Mouse (Mus musculus) midbrain, embryonic 12.5 days (tissue): ENCODE data around the gene Med26. TPM values are rescaled to one million over a fixed set of nuclear protein-coding genes. Genes with fewer than 3 reads are reported as not detected.

Experiments used
- ATAC-seq: fragments of 200-750 bp; cut with Nextera tagmentation; 2 replicates; pipeline ENCODE4 v1.8.0; 2017; ENCODE audit warnings: low read depth, moderate TSS enrichment, moderate library complexity; ENCODE audit not compliant: low FRiP score
- H3K27ac ChIP-seq: fragments of 300-500 bp; sonication (generic); replicated peaks from 2 replicates; pipeline ENCODE4 v1.5.1; 2016; ENCODE audit warnings: mild to moderate bottlenecking
- H3K27me3 ChIP-seq: fragments of 300-500 bp; sonication (generic); 2 replicates; pipeline ENCODE4 v1.6.1; 2016; ENCODE audit warnings: mild to moderate bottlenecking
- H3K36me3 ChIP-seq: fragments of 300-500 bp; sonication (generic); 2 replicates; pipeline ENCODE4 v1.6.1; 2016
- H3K4me1 ChIP-seq: fragments of 300-500 bp; sonication (generic); 2 replicates; pipeline ENCODE4 v1.6.1; 2016
- H3K4me2 ChIP-seq: fragments of 300-500 bp; sonication (generic); replicated peaks from 2 replicates; pipeline ENCODE4 v1.6.1; 2016; ENCODE audit warnings: mild to moderate bottlenecking, moderate library complexity
- H3K4me3 ChIP-seq: fragments of 300-500 bp; sonication (generic); 2 replicates; pipeline ENCODE4 v1.5.1; 2016; ENCODE audit warnings: mild to moderate bottlenecking
- H3K9ac ChIP-seq: fragments of 300-500 bp; sonication (generic); replicated peaks from 2 replicates; pipeline ENCODE4 v1.6.1; 2016; ENCODE audit warnings: mild to moderate bottlenecking, moderate library complexity
- H3K9me3 ChIP-seq: fragments of 300-500 bp; sonication (generic); 2 replicates; pipeline ENCODE4 v1.6.1; 2016; ENCODE audit warnings: mild to moderate bottlenecking
- WGBS: fragments of 180-500 bp; shearing (Covaris S2); methylation state at CpG from one replicate; pipeline ENCODE4 v1.1.7; 2016; 5-methylcytosine and 5-hydroxymethylcytosine counted together
- polyA plus RNA-seq: library from polyadenylated mRNA; unstranded; fragments of >200 nt; fragmentation: Nextera tagmentation; extraction: Ambion mirVana; gene quantifications from 2 replicates; pipeline ENCODE4 v1.2.1, GENCODE M21; 2016

Gene Med26
- polyA plus RNA-seq, 1 experiment from 2014 or later: 19.6 TPM

DNA sequence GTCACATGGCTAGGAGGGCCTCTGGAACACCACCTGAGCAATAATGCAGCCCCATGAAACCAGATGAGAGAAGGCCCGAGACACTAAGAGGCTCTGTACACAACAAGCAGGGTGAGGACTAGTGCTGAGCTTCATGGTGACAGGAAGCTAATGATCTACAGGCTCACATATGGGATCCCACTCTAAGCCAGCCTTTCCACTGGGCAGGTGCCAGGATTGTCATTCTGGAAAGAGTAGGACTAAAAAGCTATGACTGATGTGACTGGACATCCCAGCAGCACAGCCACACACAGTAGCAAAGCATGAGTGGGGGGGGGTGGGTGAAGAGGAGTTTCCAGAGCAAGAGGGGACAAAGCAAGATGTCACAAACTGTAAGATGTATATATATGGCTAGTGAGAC lies 50.2 kb downstream of the Med26 start:
- WGBS: 83% methylated on average over 1 of the region's 1 CpGs
- no peak for ATAC-seq
- Histone ChIP-seq H3K9me3 (no peaks in the 10 kb centered on the region), H3K27ac (no peak overlapping the region), H3K9ac (no peak overlapping the region), H3K4me3 (no peak overlapping the region), H3K36me3 (peaks cover 25% of the 10 kb centered on the region), H3K4me2 (no peak overlapping the region), H3K4me1 (peaks cover 14% of the 10 kb centered on the region), H3K27me3 (no peaks in the 10 kb centered on the region)

DNA sequence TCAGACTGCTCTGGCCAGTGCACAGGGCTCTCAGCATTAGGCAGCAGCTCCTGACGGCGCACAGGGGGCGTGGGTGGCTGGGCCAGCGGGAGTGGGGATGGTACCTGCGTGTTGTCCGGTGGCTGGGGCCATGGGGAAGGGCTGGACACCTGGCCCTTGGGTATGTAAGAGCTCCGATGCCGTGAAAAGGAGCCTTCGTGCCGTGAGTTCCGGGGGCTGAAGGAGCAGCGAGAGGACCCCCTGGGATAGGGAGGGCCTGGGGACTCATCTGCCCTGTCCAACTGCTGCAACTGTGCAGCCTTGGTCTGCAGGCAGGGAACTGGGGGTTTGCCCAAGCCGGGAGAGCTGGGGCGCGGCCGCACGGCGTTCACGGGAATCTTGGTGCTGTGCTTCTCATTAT lies 51.9 kb downstream of the Med26 start:
- WGBS: 92% methylated on average over 19 of the region's 19 CpGs
- no peaks in the 10 kb centered on the region for H3K9me3 ChIP-seq
- no peak overlapping the region for H3K27ac ChIP-seq
- H3K4me3 ChIP-seq: no peak overlapping the region
- no peaks in the 10 kb centered on the region for H3K27me3 ChIP-seq
- no peak for ATAC-seq
- H3K4me1 ChIP-seq: peaks cover 21% of the 10 kb centered on the region
- no peak overlapping the region for H3K4me2 ChIP-seq
- no peak overlapping the region for H3K9ac ChIP-seq
- H3K36me3 ChIP-seq: peaks cover 25% of the 10 kb centered on the region

DNA sequence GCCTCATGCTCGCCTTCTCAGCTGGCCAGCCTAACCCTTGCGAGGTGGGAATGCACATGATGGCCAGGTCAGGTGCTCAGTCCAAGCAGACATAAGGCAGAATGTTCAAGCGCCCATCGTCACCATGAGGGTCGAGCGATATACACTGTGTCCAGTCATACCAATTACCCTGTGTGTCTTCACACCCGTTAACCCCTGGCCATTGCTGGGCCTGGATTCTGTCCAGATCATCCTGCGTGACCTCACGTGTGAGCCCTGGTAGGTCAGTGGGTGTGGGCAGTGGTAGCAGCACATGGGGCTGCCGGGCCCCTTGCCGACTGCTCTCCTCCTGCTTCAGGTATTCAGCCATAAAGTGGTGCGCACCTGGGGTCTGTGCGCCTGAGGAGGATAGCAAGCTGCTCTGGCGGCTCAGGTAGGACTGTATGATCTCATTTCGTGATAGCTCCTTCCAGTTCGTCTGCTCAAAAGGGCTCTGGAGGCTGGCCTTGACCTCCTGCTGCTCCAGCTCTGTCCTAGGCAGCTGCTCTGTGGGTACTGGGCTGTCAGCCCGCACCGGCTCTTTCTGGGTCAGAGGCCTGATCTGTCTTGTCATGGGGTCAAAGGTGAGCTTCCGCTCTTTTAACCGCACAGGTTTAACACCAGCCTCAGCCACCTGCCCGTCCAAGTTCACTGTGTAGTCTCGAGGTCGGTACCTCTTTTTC lies 52.5 kb downstream of the Med26 start:
- Histone ChIP-seq H3K27ac (no peak overlapping the region), H3K27me3 (no peaks in the 10 kb centered on the region), H3K9me3 (no peaks in the 10 kb centered on the region), H3K4me3 (no peak overlapping the region), H3K9ac (no peak overlapping the region), H3K4me2 (no peak overlapping the region), H3K36me3 (peaks cover 25% of the 10 kb centered on the region), H3K4me1 (peaks cover 26% of the 10 kb centered on the region)
- WGBS: 88% methylated on average over 23 of the region's 23 CpGs
- ATAC-seq: no peak

DNA sequence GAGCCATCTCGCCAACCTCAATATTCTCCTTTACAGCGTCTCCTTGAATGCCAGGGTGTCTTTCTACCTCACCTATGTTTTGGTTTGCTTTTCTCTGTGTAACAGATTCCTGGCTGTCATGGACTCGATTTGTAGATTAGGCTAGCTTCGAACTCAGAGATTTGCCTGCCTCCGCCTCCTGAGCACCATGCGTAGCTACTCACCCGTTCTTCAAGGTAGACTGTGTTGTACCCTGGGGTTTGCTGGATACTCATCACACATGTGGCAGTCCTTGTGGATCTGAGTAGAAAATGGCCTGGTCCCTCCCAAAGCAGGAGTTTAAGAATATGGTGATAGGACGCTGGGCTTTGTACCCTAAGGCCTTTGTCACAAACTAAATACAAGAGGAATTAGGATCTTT lies 54.7 kb downstream of the Med26 start:
- peak overlapping the region; percentile 70 for H3K9ac ChIP-seq
- WGBS: 17% methylated on average over 8 of the region's 8 CpGs
- peak overlapping the region; percentile 81 for H3K4me2 ChIP-seq
- peaks cover 31% of the 10 kb centered on the region for H3K4me1 ChIP-seq
- peak overlapping the region; percentile 96 for H3K4me3 ChIP-seq
- no peaks in the 10 kb centered on the region for H3K9me3 ChIP-seq
- H3K27me3 ChIP-seq: no peaks in the 10 kb centered on the region
- peak overlapping the region; percentile 63 for H3K27ac ChIP-seq
- peaks cover 33% of the 10 kb centered on the region for H3K36me3 ChIP-seq
- ATAC-seq: no peak

DNA sequence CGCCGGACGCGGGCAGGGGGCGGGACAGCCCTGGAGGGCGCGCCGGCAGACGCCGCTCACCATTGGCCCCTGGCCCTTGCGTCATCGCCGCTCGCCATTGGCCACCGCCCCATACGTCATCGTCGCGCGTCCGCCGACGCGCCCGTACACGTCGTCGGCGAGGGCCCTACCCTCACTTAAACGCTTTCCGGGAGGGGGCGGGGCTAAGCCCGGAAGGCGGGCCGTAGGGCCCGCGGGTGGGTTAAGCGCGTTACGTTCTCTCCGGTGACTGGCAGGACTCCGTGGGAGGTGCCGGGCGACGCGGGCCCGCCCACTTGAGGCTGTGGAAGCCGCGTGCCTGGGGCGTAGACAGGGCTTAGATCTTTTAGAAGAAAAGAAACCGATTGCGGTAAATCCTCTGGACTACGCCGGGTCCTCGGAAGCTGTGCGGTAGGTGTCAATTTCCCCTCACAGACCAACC lies 55.4 kb downstream of the Med26 start:
- peak overlapping the region; percentile 81 for H3K9ac ChIP-seq
- H3K4me2 ChIP-seq: peak overlapping the region; percentile 81
- H3K27me3 ChIP-seq: no peaks in the 10 kb centered on the region
- peak overlapping the region; percentile 96 for H3K4me3 ChIP-seq
- H3K4me1 ChIP-seq: peaks cover 31% of the 10 kb centered on the region
- ATAC-seq: peak; percentile 97
- no peaks in the 10 kb centered on the region for H3K9me3 ChIP-seq
- WGBS: under 1% methylated on average over 51 of the region's 56 CpGs
- H3K27ac ChIP-seq: peak overlapping the region; percentile 63
- H3K36me3 ChIP-seq: peaks cover 40% of the 10 kb centered on the region

DNA sequence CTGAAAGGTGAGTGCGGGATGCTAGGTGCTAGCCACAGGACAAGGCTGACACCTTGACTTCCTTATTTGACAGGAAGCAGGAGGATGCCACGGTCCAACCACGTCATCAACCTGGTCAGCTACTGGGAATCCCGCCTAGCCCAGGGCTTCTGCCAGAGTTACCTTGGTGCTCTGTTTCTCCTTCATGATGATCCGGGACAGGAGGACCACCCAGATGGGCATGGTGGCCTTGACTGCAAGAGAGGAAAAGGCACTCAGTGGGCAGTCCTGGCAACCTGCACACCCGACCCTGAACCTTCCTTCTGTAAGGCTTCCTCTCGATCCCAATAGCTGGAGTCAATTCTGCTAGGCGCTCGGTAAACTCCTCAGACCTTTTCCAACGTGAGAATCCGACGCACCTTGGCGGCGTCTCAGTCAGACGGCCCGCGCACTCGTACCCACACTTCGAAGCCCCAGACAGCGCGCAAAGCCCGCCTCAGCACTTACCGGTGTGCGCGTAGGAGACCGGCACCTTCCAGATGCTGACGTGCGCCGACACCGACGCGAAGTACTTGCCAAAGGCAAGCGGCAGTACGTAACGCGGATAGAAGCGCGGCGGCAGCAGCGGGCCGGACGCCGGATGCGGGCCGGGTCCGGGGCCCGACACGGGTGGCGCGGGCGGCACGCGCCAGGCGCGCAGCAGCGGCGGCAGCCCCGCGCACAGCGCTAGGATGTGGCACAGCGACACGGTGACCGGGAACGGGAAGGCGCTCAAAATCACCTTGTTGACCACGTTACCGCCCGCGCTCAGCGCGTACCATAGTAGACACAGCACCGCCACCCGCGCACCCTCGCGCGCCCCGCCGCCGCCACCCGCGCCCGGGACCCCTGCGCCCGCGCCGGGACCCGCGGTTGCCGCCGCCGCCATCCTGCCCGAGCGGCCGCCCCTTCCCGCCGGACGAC lies 56.1 kb downstream of the Med26 start, which contains the start of gene Slc35e1:
Gene Slc35e1, minus strand, starts transcription at position 935 of the 942 bp plus-strand sequence.
- H3K27me3 ChIP-seq: no peaks in the 10 kb centered on the region
- WGBS: 1% methylated on average over 82 of the region's 98 CpGs
- peak within 1 kb of the TSS; percentile 95 for H3K4me2 ChIP-seq
- H3K4me1 ChIP-seq: peaks cover 31% of the 10 kb centered on the region
- H3K27ac ChIP-seq: peak within 1 kb of the TSS; percentile 63
- peak; percentile 17; the same call in 1 of the 2 replicates for ATAC-seq
- peak within 1 kb of the TSS; percentile 96 for H3K4me3 ChIP-seq
- peaks cover 44% of the 10 kb centered on the region for H3K36me3 ChIP-seq
- H3K9me3 ChIP-seq: no peaks in the 10 kb centered on the region
- H3K9ac ChIP-seq: peak within 1 kb of the TSS; percentile 81

DNA sequence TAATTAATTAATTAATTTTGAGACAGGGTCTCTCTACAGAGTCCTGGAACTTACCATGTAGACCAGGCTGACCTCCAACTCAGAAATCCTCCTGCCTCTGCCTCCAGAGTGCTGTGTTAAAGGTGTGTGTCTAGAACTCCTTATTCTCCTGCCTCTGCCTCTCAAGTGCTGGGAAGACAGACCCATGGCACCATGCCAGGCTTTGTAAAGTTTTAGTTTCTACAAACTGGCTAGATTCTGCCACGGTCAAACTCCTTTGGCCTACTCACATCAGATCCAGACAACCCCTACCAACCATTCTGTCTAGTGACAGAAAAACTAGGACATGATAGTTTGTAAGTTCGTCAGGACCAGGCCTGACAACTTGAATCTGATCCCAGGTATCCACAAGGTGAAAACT lies 57.1 kb downstream of the Med26 start:
- H3K4me1 ChIP-seq: peaks cover 31% of the 10 kb centered on the region
- 92% methylated on average over 2 of the region's 2 CpGs for WGBS
- no peak for ATAC-seq
- H3K9me3 ChIP-seq: no peaks in the 10 kb centered on the region
- H3K4me2 ChIP-seq: peak overlapping the region; percentile 95
- no peaks in the 10 kb centered on the region for H3K27me3 ChIP-seq
- H3K4me3 ChIP-seq: peak overlapping the region; percentile 96; the same call in 1 of the 2 replicates
- peaks cover 35% of the 10 kb centered on the region for H3K36me3 ChIP-seq
- peak overlapping the region; percentile 81; the same call in 1 of the 2 replicates for H3K9ac ChIP-seq
- H3K27ac ChIP-seq: no peak overlapping the region

DNA sequence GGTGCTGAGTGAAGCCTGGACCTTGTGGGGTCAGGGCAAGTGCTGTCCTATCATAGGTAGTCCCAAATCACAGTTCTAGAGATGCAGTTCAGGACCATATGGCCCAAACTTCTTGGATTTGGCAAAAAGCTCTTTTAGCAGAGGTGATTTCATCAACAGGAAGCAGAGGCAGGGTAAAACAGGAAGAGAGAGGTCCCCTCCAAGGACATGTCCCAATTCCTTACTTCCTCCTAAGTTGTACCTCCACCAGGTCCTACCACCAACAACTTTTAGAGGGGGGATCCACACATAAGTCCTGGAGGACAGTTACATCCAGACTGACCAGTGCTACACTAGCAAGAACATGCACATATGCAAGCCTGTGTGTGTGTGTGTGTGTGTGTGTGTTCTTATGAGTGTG lies 61.1 kb downstream of the Med26 start:
- Histone ChIP-seq H3K27me3 (no peaks in the 10 kb centered on the region), H3K27ac (no peak overlapping the region), H3K4me1 (peaks cover 17% of the 10 kb centered on the region), H3K9me3 (no peaks in the 10 kb centered on the region), H3K4me3 (no peak overlapping the region), H3K4me2 (no peak overlapping the region), H3K36me3 (peaks cover 56% of the 10 kb centered on the region), H3K9ac (no peak overlapping the region)
- ATAC-seq: no peak

DNA sequence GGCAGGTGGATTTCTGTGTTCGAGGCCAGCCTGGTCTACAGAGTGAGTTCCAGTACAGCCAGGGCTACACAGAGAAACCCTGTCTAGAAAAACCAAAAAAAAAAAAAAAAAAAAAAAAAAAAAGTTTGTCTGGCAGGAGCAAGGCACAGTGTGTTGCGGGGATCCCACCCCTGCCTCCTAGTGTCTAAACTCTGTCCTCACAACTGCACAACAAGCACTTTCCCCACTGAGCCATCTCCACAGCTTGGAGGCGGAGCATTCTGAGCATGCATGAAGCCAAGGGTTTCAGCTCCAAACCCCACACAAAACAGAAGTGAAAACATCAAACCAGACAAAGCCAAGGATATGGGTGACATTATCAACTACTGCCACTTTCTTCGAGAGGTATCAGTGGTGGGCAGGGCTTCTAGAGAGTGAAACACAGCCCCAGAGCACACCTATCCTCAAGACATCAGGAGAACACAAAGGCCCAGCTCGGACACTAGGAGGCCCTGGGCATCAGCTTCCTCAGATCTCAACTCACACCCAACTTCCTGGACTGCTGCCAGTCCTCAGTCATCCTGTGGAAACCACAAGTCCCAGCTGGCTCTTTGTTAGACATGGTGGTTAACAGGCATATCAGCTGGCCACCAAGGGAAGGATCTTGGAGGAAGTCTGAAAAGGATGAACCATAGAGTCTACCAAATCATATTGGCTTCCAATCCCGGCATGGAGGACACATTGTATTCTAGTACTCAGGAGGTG lies 62.4 kb downstream of the Med26 start:
- H3K4me1 ChIP-seq: peaks cover 5% of the 10 kb centered on the region
- WGBS: 89% methylated on average over 6 of the region's 6 CpGs
- H3K27me3 ChIP-seq: no peaks in the 10 kb centered on the region
- H3K4me2 ChIP-seq: no peak overlapping the region
- no peak overlapping the region for H3K4me3 ChIP-seq
- no peak overlapping the region for H3K9ac ChIP-seq
- H3K36me3 ChIP-seq: peaks cover 66% of the 10 kb centered on the region
- no peaks in the 10 kb centered on the region for H3K9me3 ChIP-seq
- no peak for ATAC-seq
- H3K27ac ChIP-seq: no peak overlapping the region

DNA sequence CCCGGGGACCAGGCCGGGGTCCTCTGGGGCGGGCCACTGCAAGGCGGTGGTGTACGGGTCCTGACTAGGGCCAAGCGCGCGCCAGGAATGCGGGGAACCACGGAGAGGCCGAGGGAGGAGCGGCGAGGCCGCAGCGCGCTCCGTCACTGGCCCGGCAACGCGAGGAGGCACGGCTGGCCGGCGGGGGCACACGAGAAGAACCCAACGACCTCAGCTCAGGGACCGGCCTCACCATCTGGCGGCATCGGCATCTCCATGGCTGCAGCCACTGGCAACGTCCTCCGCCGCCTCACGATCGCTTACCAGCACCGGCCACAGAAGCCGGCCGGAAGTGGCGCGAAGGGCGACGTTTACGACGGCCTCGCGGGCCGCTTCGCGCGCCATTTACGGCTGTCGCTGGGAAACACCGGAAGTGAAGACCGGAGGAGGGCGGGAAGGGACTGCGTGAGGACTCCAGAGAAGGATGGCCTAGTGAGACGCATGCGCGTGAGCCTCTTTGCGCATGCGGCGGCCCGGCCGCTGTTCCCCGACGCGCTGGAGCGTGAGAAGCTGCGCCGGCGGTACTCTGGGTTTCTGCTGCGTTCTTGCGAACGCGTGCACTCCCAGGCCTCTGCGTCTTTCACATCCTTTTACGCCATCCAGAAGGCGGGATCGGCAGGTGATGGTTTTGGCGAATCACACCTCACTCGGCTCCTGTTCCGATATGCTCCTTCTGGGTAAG lies 73.1 kb downstream of the Med26 start, which contains the start of gene Cherp:
Gene Cherp, minus strand, starts transcription at position 401 of the 721 bp plus-strand sequence.
- Histone ChIP-seq H3K4me2 (peak within 1 kb of the TSS; percentile 96), H3K27ac (peak within 1 kb of the TSS; percentile 89), H3K27me3 (no peaks in the 10 kb centered on the region), H3K9me3 (no peaks in the 10 kb centered on the region), H3K36me3 (peaks cover 33% of the 10 kb centered on the region), H3K4me1 (peaks cover 19% of the 10 kb centered on the region), H3K9ac (peak within 1 kb of the TSS; percentile 87), H3K4me3 (peak within 1 kb of the TSS; percentile 92)
- ATAC-seq: peak; percentile 96
- under 1% methylated on average over 80 of the region's 80 CpGs for WGBS

DNA sequence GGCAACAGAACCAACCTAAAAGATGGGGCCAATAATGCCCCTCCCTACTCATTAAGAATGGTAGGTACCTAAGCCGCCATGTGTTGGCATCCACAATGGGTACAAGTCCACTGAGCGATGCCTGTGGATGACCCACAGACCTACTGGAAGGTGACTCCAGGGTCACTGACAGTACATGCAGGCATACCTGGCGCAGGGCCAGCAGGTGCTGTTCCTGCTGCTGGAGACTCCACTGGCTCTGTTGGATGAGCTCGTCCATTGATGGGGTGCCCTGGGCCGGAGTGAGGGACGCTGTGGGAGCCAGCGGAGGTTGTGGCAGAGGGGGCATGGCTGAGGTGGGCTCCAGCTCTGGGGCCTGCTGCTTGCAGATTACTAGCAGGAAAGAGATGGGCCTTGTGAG lies 77.4 kb downstream of the Med26 start:
- H3K36me3 ChIP-seq: peaks cover 76% of the 10 kb centered on the region

More for the DNA sequence above, 77.4 kb downstream of the Med26 start:
- Histone ChIP-seq H3K27me3 (no peaks in the 10 kb centered on the region), H3K4me3 (no peak overlapping the region), H3K4me1 (peaks cover 12% of the 10 kb centered on the region), H3K4me2 (no peak overlapping the region), H3K27ac (no peak overlapping the region), H3K9ac (no peak overlapping the region), H3K9me3 (no peaks in the 10 kb centered on the region)
- 100% methylated on average over 7 of the region's 7 CpGs for WGBS
- no peak for ATAC-seq
